Mouse (Mus musculus) lung, adult 18-20 months (tissue): ENCODE results near the gene Mgp.
"Not testable (repeated sequence)": the region's sequence is repeated elsewhere in the genome, so short reads cannot be mapped to it uniquely, and the experiment has no call there.

Experiments
- DNase-seq, 2 experiments: peaks; one replicate each; pipeline ENCODE4 v3.0.0; 2022; ENCODE audit warnings: mixed read lengths in 2 of 2

Gene Mgp

DNA sequence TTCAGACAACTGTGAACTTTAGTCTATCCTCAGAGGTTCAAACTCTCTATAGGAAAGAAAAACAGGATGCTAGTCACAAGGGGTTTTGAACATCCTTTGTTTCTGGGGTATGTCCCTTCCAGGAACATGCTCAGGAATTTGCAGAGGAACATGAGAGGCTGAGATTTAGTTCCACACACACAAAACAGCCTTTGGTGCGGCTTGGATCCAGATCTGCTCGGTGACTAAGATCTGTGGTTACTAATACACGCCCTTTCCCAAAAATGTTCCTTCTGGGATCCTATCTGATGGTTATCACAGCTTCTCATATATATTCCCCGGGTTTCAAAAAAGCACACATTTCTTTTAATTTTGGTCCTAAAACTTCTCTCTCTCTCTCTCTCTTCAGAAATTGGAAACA, 22.2 kb upstream of the Mgp start:
- DNase-seq = no peak

DNA sequence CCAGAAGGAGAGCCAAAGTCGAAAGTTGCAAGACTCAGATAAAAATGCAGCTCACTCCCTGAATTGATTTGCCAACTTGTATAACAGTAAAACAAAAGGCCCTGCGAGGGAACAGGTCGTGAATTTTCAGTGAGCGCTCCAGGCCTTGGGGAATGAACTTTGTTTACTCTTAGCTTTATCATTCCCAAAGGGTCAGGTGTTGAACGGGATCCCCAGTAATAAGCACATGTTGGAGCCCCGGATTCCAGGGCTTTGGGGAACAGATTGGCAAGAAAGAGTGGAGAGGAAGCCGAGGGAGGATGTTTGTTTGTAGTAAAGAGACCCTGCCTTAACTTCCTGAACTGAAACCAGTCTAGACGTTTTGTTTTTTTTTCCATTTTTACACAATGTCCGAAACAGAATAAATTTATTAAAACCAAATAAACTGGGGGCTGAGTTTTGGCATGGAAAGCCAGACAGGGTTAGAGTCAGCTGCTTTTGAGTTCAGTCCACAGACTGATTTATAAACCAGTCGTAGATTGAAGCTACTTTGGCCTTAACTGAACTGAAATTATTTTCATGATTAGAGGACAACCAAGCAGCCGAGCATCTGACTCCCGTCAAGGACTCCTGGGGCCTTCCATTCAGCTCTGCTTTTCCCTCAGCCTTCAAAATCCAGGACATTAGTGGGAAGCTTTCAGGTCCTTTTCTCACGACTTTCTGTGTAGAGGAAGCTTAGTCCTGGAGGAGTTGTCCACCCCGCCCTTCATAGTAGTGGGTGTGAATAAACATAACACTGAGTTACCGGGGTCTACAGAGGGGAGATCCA, 19.1 kb upstream of the Mgp start:
- DNase-seq = peak in 1 of 2 experiments; percentile 27

DNA sequence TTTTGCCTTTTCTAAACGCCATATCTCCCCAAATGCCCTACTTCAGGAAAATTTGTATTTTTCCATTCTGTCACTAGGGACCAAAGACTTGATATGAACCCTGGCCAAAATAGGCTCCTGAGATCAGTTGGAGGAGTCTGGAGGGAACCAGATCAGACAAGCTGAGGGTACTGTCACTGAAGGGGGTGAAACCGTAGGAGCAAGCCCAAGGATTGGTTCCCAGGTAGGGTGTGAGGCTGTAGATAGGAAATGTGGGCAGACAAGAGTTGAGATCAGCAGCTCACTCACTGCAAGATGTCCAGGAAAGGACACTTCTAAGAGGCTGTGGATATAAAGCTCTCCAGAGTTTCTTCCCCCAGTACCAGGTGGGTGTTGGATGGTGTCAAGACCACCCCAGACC, 16.4 kb upstream of the Mgp start:
- DNase-seq = no peak

DNA sequence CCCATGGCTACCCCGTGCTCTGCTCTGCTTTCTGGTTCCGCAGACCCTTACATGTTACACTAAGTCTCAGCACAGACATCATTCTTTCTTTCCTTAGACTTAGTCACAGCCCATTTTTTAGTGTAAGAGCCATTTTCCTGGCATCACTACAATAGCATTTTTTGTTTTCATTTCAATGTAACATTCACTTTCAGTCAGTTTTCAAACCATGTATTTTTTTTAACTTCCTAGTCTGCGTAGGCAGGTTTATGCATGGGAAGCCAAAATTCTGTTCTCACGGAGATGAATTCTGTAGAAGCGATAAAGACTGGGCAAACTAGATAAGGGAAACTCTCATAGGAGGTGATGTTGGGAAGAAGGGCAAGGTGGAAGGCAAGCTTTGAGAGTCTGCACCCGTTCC, 13.9 kb upstream of the Mgp start:
- no peak for DNase-seq

DNA sequence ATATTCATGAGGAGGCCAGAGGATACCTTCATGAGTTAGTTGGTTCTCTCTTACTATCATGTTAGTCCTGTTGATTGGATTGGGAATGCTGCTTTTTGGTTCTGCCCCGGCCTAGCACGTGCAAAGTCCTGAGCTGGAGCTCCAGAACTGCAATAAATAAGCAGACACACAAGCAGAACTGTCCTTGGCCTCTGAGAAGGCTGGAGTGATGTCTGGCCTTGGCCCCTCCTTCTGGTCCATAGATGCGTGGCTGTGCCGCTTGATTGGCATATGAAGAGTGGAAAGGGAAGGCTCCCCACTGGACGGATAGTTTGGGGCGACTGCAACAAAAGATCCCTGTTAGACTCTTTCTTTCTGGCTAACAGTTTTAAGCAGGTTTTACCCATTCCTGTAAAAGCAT, 13.4 kb upstream of the Mgp start:
- no peak for DNase-seq

DNA sequence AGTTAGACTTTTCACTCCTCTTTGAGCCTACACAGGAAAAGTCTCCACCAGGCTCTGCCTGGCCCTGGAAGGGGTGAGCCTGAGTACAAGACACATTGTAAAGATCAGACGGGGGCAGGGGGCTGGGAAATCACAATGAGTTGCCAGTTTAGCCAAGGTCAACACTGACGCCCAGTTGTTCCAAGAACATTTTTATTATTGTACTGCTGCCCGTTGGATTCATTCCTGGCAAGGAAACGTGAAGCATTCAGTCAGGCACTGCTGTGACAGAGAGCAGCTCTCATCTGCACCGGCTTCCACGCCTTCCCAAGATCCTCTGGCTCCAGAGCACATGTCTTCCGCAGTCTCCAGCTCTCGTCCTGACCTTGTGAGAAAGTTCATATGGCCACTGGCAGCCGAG, 12.2 kb upstream of the Mgp start:
- DNase-seq = peak; percentile 62 to 67

DNA sequence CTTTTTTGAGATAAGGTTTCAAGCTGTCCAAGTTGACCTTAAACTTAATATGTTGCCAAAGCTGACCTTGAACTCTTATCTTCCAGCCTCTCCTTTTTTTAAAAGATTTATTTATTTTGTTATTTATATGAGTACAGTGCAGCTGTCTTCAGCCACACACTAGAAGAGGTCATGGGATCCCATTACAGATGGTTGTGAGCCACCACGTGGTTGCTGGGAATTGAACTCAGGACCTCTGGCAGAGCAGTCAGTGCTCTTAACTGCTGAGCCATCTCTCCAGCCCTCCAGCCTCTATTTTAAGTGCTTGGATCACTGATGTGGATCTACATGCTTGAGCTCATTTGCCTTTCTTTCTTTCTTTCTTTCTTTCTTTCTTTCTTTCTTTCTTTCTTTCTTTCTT, 9.1 kb upstream of the Mgp start:
- not testable (repeated sequence) for DNase-seq

DNA sequence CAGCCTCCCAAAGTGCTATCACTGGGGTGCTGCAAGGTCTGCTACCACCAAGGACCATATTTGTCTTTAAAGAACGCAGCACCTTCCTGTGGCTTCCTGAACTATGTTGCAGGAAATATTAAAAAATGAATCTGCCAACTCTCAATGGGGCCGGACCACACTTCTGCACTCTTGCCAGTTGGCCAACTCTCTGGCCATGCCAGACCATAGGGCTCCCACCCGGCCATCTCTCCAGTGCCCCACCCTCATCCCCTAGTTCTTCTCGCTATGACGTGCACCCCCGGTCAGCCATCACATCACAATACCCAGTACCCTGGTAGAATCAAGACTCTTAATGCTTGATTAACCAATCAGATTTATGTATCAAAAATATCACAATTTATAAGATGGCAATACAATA, 8.3 kb upstream of the Mgp start:
- DNase-seq = no peak

DNA sequence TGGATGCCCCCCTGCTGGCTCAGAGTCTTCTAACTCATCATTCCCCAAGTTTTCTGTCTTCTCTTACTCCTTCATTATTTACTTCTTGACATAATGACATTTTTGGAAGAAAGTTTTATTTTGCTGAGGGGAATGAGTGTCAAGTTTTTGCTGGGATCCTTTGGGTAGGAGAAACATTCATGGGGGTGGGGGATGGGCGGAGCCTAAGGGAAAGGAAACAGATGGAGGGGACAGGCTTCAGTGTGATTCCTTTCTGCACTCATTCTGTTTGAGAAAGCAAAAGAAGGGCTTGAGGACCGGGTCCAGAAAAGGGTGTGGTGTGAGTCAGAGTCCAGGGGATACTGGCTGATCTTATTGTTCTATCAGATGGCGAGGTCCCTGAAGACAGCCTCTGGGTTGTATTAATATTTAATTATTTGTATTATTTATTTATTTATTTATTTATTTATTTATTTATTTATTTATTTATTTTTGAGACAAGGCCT, 7.8 kb upstream of the Mgp start:
- DNase-seq = no peak

DNA sequence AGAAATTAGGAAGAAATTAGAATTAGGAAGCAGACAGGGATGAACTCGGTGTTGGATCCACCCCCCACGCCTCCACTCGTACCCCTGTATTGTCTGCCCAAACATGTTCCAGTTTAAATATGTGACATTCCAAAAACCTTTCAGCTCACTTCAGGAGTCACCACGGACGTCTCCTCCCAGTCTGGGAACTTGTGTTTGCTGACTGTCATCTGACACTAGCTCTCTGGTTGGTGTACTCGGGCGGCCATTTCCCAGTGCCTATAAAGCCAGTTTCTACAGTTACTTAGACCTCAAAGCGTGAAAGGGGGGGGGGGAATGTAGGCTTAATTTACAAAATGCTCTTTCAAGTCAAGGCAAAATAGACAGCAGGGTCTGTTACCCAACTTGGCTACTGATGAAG, 6.1 kb upstream of the Mgp start:
- no peak for DNase-seq

DNA sequence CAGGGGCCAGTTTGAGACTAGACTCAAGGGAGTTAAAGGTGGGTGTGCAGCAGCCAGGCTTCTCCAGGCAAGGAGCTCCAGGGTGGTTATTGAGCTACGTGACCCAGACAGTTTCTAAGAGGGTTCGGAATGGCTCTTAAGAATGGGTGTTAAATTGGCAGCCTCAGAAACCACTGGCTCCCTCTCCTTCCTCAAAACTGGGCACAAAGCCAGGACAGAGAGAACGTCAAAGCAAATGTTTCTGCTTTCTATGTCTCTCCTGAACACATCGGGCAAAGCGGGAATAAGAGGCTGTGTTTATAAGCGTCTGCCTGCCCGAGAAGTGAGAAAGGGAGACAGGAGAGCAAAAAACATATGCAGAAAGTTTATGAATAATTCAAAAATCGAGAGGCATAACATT, 1.0 kb downstream of the Mgp start:
- DNase-seq = peak in 1 of 2 experiments; percentile 25

DNA sequence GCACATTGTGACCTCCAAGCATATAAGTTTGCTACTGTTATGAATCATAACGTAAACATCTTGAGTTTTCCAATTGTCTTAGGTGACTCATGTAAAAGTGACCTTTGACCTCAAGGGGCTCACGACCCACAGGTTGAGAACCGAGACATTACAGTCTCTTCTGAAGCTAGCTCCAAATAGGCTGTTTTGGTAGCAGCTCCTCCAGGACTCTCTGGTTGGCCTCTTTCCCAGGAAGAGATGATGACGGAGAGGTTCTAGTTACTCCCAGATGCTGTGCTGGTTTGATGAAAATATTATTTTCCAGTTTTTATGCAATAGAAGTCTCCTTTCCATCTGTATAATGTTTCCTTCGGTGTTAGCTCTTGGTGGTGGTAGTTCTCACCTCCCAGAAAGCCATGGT, 6.7 kb downstream of the Mgp start:
- no peak for DNase-seq

DNA sequence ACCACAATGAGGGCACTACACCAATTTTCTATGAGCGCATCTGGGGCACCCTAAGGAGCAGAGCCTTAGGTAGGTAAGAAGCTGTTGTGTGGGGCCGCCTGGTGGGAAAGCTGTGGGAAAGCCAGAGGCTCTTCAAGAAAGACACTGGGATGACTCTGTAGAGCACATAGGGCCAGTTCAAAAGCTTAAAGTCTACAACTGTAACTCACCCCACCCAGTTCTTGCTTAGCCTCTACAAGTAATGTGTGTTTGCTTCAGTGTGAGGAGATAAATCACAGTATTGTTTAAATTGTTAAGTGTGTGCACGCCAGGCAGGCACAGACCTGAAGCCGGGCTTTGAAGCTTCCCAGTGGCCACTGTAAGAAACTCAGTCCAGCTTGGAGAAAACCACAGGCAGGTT, 9.5 kb downstream of the Mgp start:
- no peak for DNase-seq

DNA sequence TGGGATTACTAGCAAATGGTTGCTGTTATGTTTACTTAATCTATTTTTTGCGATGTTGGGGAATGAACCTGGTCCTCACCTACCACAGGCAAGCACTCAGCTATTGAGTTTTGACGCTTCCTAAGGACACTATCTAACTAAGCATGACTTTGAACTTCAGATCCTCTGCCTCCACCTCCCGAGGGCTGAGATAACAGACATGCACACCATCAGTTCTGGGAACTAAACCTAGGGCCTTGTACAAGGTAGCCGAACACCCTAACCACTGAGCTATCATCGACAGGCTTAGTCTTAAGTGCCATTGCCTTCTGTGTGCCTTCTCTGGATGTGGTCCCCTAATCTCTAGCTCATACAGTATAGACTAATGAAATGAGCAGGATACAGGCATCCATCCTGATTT, 10.3 kb downstream of the Mgp start:
- no peak for DNase-seq

DNA sequence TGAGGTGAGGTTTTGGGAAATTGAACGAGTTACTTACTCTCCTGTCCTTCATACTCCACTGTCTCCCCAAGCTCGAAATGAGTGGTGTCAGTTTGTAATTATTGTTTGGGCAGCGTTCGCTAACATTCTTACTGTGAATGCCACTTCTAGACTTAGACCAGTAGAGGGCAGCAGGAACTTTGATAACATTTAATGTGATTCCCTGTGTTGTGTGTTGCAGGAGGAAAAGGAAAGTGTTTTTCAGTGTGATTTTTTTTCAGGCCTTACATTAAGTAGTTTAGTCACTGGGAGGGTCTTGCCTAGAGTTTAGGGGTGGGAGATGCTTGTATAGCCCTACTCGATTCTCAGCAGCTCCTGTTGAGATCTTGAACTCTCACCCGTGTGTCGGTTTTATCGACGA, 14.6 kb downstream of the Mgp start:
- peak in 1 of 2 experiments; percentile 20 for DNase-seq

DNA sequence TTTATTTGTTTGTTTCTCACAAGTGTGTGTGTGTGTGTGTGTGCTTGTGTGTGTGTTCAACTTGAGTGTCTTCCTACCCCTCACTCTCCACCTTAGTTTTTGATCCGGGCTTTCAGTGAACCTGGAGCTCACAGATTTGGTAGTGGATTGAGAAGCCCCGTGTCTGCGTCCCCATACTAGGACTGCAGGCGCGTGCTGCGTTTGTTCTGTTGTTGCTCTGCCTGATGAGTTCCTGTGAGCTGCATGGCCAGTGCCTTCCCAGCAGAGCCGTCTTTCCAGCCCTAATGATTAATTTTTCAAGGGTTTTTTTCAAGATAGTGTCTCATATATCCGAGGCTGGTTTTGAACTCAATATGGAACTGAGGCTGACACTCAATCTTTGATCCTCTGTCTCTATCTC, 17.2 kb downstream of the Mgp start:
- DNase-seq = no peak

DNA sequence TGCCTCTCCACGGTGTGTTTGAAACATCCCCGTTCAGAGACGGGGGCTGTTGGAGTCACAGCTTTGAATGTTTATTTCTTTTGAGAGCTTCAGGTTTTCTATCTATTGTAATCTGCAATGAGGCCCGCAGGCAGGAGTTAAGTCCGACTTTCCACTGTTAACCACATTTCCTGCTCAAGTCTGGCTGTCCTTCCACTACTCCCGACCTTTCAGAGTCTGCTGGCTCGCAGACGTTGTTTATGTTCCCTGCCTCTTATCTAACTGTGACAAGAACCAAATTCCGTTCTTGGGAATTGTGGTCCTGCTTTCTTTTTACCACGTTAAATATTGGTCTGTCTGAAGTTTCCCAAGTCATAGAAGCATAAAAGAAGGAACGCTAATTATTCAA, 17.8 kb downstream of the Mgp start:
- peak; percentile 28 to 40 for DNase-seq

DNA sequence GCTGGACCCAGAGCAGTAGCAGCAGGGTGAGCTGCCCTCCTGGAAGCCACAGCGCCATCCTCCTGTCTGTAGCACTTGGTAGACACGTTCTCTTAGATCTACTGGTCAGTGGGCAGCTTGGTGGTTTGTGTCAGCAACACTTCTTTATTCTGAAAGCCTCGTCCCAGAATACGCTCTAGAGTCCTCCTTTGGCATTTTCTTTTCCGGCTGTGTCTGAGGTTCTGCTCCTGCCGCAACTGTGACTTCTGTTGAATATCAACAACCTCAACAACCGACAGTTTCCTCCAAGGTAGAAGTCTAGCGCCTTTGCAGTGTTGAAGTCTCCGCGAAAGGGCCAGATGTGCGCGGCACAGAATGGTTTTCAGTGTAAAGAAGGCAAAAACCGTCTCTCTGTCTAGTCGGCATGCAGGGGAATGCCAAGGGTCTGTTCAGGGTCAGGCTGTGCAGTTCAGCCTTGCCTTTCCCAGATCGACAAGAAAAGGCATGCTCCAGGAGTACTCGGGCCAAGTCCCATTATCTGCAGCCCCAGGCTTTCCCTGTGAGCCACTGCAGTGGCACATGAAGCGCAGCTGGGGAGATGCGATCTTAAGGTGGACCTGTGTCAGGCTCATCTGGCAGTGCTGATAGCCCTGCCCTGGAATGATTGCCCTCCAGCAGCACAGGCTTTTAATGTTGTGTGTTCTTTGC, 18.3 kb downstream of the Mgp start, which contains the start of gene Art4:
Gene Art4 (minus strand): TSS at position 548 of the 687 bp plus-strand sequence.
- peak in 1 of 2 experiments; percentile 23 for DNase-seq

DNA sequence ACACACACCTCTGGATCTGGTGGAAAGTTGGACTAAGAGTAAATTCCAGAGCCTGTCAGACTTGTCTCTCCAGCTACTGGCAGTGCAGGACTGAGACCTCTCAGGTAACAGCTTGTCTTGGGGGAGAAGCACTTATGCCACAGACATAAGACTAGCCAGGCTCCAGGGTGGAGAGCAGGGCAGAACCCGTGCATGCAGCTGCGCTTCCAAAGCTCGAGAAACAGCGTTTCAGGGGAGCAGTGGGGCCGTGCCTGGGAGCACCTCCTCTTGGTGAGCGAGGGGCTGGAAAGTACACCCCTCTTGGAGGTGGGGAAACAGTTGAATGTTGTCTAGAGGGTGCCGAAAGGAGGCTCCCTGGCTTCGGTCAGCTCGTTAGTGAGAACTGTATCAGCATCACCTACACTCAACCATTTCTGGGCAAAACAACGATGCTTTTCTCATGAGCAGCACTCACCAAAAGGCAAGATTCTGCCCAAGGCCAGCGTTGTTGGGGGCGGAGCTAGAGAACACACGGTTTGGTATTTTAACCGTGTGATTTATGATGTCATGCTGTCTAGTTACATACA, 19.5 kb downstream of the Mgp start:
- peak in 1 of 2 experiments; percentile 36 for DNase-seq

DNA sequence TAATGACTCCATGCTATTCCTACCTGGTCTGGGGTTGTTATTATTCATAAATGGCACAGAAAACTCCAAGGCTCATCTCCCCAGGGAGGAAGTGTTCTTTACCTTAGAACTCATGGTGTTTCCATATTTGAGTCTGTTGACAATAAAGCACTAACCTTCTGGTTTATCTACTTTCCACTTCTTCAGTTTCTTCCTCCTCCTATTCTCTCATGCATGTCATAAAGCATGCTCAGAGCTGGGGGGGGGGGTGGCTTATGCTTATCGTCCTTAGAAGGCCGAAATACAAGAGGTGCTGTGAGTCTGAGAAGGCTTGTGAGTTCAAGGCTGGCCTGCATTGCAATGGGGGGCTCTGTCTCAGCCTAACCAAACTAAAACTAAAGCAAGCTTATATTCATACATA, 20.4 kb downstream of the Mgp start:
- DNase-seq = no peak

DNA sequence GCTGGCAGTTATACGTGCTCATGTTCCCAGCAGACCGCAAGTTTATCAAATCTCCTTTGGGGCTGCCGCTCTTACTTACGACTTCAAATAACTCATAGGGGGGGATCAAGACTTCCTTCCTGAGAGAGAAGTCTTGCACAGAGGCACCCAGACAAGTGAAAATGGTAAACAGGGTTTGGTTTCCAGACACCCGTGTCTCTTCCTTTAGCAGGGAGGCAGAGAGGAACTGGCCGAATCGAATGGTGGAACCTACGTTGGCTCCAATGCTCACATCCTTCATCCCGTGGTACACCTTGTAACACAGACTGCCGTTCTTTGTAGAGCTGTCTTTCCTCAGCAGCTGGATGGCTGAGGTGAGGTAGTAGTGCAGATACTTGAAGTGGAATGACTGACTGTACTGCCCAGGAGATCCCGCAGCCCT, 21.3 kb downstream of the Mgp start:
- no peak for DNase-seq

DNA sequence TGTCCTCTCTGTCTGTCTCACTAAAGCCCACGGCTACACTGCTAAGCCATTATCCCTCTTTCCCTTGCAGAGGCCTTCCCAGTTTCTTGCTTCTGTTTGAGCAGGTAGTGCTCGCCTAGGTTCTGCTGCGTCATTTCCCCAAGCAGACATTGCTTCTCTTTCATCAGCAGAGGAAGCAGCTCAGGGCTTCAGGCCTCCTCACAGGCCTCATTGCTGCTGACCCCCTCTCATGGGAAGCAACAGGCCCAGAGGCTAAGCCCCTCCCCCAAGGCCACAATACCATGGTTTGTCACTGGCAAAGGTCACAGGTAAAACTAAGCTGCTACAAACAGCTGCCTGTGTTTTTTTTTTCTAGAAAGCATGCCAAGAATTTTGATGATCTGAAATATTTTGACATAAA, 22.9 kb downstream of the Mgp start:
- DNase-seq = no peak

DNA sequence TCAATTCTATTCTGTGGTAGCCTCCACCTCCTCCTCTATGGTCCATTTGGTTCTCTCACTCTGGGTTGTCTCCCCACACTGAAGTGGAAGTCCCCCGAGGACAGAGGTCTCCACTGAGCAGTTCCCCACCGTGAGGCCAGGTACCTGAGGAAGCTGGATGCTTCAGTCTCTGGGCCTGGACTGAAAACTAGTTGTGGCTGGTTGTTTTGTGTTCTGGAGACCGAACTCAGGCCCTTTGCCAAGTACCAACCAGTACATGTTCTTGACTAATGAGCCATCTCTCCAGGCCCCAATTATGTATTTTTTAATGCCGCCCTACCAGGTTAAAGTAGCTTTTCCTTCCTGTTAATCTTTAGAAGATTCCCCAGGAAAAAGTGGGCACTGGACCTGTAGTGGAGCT, 23.3 kb downstream of the Mgp start:
- DNase-seq = no peak

DNA sequence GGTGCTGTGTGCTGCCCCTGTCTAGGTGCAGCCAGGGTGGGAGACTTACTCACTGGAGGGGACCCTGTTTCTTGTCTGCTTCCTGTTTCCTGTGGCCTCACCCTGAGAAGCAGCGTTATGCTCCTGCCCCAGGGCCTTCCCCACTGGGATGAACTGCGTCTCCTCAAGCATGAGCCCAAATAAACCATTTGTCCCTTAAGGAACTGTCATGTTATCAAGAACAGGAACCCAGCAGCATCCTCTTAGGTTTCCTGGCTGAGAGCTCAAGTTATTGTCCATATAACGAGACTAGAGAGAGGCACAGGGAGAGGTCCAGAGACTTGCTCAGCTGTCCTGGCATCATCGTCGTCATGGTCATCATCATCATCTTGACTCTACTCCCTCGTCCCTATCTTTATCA, 25.4 kb downstream of the Mgp start:
- no peak for DNase-seq
